Mouse (Mus musculus) myocyte (in vitro differentiated cells): ENCODE measurements at regions not wholly inside any gene's neighbourhood (a gene's known extent, or its start where the extent isn't known, plus 50 kb on each side); places are given as distances from the start of the nearest gene placed in this dataset.

Experiments
- CEBPB ChIP-seq: IDR thresholded peaks from 2 replicates; pipeline ENCODE4 v1.6.1; 2011; ENCODE audit warnings: mild to moderate bottlenecking, moderate library complexity; ENCODE audit not compliant: poor library complexity, insufficient read depth, severe bottlenecking
- MYOD1 ChIP-seq, 3 experiments: IDR thresholded peaks; one replicate each; pipeline ENCODE4 v1.6.1; 2011; ENCODE audit warnings: control low read depth in 2 of 3, low read depth in 2 of 3, mild to moderate bottlenecking in 2 of 3, moderate library complexity in 1 of 3; ENCODE audit not compliant: insufficient read length in 2 of 3, control insufficient read depth in 1 of 3
- MYOG ChIP-seq, 3 experiments: IDR thresholded peaks; one replicate each; pipeline ENCODE4 v1.6.1; 2011; ENCODE audit warnings: control low read depth in 2 of 3, low read depth in 2 of 3, mild to moderate bottlenecking in 2 of 3; ENCODE audit not compliant: insufficient read length in 2 of 3, control insufficient read depth in 1 of 3, insufficient read depth in 1 of 3
- POLR2A ChIP-seq: IDR thresholded peaks from one replicate; pipeline ENCODE4 v1.6.1; 2011; ENCODE audit warnings: low read depth, mild to moderate bottlenecking, control low read depth, moderate library complexity; ENCODE audit not compliant: insufficient read length
- POLR2AphosphoS2 ChIP-seq: IDR thresholded peaks from one replicate; pipeline ENCODE4 v1.6.1; 2011; ENCODE audit warnings: low read depth, control low read depth; ENCODE audit not compliant: insufficient read length
- USF1 ChIP-seq: IDR thresholded peaks from one replicate; pipeline ENCODE4 v1.6.1; 2011; ENCODE audit warnings: low read depth, mild to moderate bottlenecking, control low read depth, moderate library complexity

DNA sequence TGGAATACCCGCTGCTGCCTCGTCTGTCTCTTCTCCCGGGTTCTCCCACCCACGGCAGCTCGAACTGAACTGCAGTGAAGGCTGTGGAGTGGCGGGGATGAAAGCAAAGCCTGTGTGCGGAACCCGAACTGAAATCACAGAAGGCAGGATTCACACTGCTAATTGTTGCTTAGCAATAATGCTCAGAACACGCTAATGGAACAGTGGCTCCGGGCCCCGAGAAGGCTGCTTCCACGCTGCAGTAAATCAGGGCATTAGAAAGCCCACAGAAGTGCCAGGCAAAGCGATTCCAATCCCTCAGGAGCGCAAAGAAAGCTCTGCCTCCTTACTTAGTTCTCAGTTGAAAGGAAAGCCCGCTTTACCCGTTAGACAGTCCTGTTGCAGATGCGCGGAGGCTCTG is 141.6 kb downstream of the Gxylt1 start:
- TF ChIP-seq POLR2AphosphoS2: no peak
- no peak for TF ChIP-seq MYOD1 (IDR thresholded peaks at IDR 0.05; ENCODE audit: control insufficient read depth in 1 of 3, insufficient read length in 2 of 3, low read depth in 2 of 3)
- no peak for TF ChIP-seq POLR2A
- TF ChIP-seq USF1: no peak
- TF ChIP-seq CEBPB: no peak
- TF ChIP-seq MYOG (IDR thresholded peaks at IDR 0.05; ENCODE audit: control insufficient read depth in 1 of 3, insufficient read depth in 1 of 3, insufficient read length in 2 of 3, low read depth in 2 of 3): no peak
